Mouse (Mus musculus) heart, postnatal 10 days (tissue): ENCODE measurements around the gene Slc6a1. TPM values are rescaled to one million over a fixed set of nuclear protein-coding genes. Genes with fewer than 3 reads are reported as not detected.

Source experiments
- DNase-seq, 2 experiments: peaks; one replicate each; pipeline ENCODE4 v3.0.0; 2021
- intact Hi-C: fragments of 180-260 bp; cut with DNase I; formaldehyde crosslinking; loops from one replicate; pipeline ENCODE4 v1.15.1; 2025
- total RNA-seq, 2 experiments: library from RNA; stranded (reverse); gene quantifications; 2 replicates each; pipeline ENCODE4 v1.2.3; 2021

Gene Slc6a1
- total RNA-seq, 2 experiments from 2014 or later: 0.10 to 0.20 TPM

DNA sequence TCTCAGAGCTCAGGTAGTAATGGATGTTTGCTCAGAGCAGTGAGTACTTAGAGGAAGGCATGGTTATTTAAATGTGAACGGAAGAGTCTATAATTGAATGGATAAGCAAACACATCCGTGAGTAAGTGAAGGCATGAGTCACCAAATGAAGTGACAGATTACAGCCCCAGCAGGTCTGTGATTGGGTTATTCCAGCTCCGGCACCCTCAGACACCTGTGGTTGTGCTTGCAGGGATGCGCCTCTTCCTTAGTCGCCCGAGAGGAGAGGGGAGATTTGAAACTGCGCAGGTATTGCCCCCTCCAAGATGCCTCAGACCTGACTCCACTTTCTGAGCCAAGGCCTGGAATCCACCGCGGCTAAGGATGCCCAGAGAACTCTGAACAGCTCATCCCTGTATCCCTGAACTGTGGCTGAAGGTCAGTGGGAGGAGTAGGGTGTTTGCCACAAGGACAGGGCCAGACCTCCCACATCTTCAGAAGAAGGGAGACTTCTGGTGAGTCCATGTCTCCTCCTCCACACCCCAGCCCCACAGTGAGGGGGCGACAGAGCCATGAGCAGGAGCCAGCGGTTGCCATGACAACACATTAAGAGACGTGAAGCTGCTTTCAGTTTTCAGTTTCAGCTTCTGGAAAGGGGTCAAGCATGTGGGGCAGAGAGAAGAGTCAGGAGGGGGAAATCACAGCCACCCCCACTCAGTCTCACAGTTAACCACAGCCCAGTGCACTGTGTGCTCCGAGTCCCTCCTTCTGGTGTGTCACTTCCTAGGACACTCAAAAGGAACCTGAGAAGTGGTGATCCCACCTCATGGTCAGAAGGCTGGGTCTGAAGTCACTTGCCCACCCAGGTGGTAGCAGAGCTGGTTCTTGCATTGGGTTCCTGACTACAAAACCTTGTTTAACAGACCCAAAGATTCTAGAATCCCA, 65.7 kb downstream of the Slc6a1 start:
- intact Hi-C loops: loop anchor here (5.0 kb wide), 2 partner anchors 44 to 114 kb away; no protein-coding TSS in a partner anchor

DNA sequence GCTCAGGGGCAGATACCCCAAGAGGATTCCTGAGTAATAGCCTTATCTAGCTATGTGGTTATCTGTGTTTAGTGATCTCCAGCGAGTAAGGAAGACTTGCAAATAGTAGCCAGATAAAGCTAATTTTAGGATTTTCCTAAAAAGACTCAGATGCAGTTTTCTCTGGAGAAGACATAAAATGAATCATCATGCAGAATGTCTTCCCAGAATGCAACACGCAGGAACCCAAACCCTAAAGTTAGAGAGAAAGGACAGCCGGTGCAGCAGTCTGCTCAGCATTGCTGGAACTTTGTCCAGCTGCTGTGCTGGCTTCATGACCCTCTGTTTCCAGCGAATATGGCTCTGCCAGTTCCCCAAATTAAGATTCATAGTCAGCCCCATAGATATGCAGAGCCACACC, 72.2 kb downstream of the Slc6a1 start:
- DNase-seq: peak in 1 of 2 experiments; percentile 15
- intact Hi-C loops: no loop called here

More for the DNA sequence above, 65.7 kb downstream of the Slc6a1 start:
- no peak for DNase-seq

DNA sequence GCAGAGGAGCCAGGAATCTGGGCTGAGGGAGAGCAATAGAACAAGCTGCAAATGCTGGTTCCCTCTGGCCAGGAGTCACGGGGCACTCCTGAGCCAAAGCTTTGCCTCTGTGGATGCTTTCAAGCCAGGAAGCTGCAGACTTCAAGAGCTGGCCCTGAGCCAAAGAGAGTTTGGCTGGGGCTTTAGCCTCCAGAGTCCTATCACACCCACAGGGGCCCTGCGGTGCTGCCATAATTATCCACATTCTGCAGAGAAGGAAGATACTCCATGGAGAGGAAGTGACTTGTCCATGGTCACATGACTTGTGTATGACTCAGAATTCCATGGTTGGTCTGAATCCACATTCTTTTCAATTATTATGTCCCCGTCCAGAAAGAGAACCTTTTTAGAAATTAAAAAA, 75.7 kb downstream of the Slc6a1 start:
- intact Hi-C loops: no loop called here
- peak; percentile 63 to 71 for DNase-seq

DNA sequence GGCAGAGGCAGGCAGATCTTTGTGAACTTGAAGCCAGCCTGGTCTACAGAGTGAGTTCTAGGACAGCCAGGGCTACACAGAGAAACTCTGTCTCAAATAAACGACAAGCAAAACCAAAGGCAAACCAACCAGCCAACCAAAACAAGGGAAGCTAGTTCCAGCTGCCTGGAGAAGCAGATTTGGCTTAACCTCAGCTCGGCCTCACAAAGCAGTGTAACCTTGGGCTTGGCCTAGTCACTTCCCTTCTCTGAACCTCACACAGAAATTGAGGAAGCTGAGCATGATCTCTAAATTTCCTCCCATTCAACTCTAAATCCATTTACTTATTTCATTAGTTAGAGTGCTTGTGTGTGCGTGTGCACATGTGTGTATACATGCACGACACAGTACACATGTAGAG, 79.9 kb downstream of the Slc6a1 start:
- intact Hi-C loops: no loop called here
- no peak for DNase-seq

DNA sequence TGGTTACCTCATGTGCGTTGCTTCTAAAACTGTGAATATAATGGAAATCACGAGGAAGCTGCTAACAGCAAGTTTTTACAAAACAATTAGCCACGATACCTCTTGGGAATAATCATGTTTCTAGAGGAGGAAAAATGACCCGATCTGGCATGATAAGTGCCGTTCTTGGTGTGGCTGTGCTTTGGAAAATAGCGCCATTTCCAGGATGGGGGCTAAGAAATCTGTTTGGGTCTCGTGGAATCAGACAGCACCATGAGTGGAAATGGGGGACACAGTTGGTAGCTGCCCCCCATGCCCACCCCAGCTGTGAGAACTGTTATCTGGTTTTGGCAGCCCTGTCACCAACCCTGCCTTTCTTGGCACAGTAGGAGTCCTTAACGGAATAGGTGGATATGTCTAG, 81.3 kb downstream of the Slc6a1 start:
- intact Hi-C loops: no loop called here
- DNase-seq: no peak

DNA sequence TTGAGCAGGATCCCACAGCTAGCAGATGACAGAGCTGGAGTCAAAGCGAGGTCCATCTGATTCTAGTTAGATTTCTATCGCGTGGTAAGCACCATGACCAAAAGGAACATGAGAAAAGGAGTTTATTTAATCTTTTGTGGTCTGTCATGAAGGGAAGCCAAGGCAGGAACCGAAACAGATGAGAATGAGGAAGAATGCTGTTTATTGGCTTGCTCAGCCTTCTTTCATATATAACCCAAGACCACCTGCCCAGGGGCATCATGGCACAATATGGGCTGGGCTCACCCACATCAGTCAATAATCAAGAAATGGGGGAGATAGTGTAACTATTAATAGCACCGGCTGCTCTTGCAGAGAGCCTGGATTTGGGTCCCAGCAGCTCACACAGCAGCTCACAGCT, 82.3 kb downstream of the Slc6a1 start:
- no peak for DNase-seq
- intact Hi-C loops: no loop called here

DNA sequence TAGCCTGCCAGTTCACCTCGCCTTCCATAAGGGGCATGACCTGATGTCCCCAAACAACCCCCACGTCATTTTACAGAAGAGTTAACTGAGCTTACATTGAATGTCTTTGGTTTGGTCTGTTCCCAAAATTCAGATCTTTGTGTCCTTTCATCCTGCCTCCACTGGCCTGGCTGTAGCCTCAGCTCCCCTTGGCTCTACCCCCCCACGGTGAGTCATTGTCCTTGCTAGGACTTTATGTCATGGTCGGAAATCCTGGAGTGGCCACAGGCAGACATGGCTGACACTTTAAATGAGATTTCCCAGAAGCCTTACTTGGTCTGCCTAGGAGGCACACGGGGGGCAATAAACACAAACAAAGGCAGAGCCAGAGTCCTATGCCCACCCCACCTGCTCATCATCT, 83.8 kb downstream of the Slc6a1 start:
- no peak for DNase-seq
- intact Hi-C loops: no loop called here

Other genes starting within 250 kb of the Slc6a1 start
- under 1 TPM; 0.55 TPM for gene Atp2b2, start 240.0 kb upstream of the Slc6a1 start, total RNA-seq
- gene Slc6a11, start 151.4 kb upstream of the Slc6a1 start, total RNA-seq: not detected
- under 1 TPM; 0.12 to 0.14 TPM for gene Hrh1, start 115.3 kb downstream of the Slc6a1 start, total RNA-seq